Mouse (Mus musculus): ENCODE data around the gene Cnpy3.

Gene Cnpy3

GRCm38 (mm10) chr17:46763544-46763943 lies 11.5 kb upstream of the Cnpy3 start, which contains the start of gene Ptcra:
Ptcra (minus strand) TSS chr17:46763712.
- no peak for DNase-seq (ENCODE audit: low spot score)

DNA sequence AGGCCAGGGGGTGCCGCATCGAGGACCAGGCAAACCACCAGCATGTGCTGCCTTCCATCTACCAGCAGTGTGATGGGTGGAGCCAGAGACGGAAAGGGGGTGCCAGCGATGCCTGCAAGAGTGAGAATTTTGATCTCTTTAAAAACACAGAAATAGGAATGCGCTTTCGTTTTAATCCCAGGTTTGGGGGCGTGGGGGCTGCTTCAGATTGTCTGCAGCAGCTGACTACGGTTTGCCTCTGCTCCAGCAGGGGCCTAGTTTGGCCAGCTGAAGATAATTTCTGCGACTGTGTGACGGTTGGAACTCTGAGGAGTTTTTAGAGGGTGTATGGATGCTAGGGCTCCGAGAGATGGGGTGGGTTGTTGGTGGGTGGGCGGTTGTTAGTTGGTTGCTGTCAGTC lies 6.7 kb upstream of the Cnpy3 start:
- no peak for DNase-seq (ENCODE audit: low spot score)

- DNase-seq (ENCODE audit: low spot score): no peak
Observed at GRCm38 (mm10) chr17:46751056-46751793, 789 bp downstream of the Cnpy3 start.

- no peak for DNase-seq (ENCODE audit: low spot score)
Observed at GRCm38 (mm10) chr17:46750580-46750979, 1.4 kb downstream of the Cnpy3 start.

DNA sequence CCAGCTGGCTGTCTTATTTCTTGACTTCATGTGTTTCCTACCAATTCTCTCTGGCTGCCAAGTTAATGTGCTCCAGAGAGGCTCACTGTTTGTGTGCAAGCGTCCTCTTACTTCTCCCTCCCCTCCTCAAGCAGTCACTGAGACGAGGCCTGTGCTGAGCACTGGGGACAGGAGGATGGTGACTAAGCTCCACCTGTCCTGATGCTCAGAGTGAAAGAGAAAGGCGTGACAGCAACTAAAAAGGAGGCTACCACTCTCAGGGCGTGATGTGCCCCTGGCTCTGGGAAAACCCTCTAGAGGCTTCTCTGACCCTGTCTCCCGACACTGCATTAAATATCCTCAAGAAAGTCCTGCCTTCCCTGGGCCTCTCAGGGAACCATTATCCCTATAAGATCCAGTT lies 2.7 kb downstream of the Cnpy3 start:
- no peak for DNase-seq (ENCODE audit: low spot score)

GRCm38 (mm10) chr17:46747806-46748205 lies 4.2 kb downstream of the Cnpy3 start:
- no peak for DNase-seq (ENCODE audit: low spot score)

GRCm38 (mm10) chr17:46747234-46747633 lies 4.8 kb downstream of the Cnpy3 start:
- DNase-seq (ENCODE audit: low spot score): no peak

GRCm38 (mm10) chr17:46745506-46745905 lies 6.5 kb downstream of the Cnpy3 start:
- no peak for DNase-seq (ENCODE audit: low spot score)

GRCm38 (mm10) chr17:46742986-46743385 lies 9.0 kb downstream of the Cnpy3 start:
- DNase-seq (ENCODE audit: low spot score): no peak

DNA sequence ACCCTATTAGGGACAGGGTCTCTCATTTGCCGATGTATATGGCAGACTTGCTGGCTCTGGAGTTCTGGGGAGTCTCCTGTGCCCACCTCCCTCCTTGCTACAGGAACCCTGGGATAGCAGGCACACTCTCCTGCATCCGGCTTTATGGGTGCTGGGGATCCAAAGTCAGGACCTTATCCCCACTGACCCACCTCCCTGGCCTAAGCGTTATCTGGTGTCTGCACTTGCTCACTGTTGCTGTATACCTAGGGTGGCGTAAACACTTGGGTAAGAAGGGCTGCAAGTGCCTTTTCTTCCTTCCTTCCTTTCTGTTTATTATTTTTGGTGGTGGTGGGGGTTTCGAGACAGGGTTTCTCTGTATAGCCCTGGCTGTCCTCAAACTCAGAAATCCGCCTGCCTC lies 10.7 kb downstream of the Cnpy3 start:
- DNase-seq (ENCODE audit: low spot score): no peak

DNA sequence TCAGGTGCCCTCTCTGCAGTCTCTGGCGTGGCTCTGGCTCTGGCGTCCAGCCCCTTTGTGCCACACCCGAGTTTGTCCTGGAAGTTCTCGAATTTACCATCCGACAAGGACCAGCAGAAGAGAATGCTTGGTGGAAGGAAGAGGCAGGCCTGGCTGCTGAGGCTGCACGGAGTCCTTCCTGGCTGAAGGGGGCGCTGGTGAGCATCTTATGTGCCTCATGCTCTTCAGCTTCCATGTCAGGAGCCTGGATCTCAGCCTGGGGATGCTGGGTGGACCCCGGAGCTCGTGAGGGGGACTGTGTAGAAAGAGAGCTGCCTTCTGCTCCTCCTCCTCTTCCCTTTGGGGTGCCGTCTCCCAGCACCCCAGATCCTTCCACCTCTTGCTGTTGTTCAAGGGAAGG lies 15.9 kb downstream of the Cnpy3 start:
- DNase-seq (ENCODE audit: low spot score): no peak

DNA sequence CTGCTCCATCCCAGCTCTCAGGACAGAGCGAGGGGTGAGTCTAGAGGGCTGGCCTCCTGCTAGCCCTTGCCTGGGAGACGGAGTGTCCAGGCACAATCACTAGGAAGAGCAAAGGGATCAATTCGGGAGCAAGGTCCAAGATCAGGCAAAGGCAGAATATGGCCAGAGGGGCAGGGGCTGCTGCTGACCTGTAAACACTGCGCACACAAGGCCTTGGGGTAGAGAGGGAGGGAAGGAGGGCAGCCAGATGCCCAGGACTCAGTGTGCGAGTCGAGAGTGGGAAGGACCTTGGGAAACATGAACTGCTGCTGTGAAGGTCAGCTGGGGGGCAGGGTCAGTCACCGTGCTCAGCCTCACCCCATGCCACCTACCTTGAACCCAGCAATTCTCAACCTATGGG lies 16.7 kb downstream of the Cnpy3 start:
- no peak for DNase-seq (ENCODE audit: low spot score)

DNA sequence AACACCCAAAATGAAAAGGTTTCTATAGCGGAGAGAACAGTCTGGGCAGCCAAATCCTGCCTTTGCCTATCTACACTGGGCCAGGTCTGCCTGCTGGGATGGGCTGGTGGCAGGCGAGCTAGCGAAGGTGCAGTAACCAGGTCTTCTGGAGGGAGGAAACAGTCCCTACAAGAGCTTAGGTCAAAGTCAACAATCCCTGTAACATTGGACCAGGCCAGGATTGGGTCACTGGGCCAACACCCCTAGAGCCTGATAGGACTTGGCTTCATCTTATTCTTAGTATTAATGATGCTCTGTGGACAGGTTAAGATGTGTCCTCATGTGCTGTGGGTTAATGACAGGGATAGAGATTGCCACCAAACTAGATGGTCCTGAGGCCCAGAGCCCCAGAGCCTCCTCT lies 18.0 kb downstream of the Cnpy3 start:
- no peak for DNase-seq (ENCODE audit: low spot score)

DNA sequence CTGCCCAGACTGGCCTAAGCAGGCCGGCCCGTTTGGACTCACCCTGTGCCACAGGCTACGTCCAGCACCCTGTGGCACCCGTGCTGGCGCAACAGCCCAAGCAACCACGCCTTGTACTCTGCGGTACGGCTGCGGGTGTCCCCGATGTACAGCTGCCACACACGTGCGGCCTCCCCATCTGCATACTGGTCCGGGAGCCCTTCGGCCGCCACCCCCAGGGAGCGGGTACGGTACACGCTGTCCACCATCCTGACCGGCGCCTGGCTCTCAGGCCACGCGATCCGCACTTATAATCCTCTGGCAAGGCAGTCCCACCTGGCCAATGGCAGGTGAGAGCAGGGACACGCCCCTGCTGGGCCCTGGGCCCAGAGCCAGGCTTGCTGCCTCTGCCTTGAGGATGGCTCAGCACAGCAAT lies 23.1 kb downstream of the Cnpy3 start, which contains the start of gene Gnmt:
Gnmt (minus strand) TSS at position 265 of the 415 bp plus-strand sequence.
- DNase-seq (ENCODE audit: low spot score): no peak

DNA sequence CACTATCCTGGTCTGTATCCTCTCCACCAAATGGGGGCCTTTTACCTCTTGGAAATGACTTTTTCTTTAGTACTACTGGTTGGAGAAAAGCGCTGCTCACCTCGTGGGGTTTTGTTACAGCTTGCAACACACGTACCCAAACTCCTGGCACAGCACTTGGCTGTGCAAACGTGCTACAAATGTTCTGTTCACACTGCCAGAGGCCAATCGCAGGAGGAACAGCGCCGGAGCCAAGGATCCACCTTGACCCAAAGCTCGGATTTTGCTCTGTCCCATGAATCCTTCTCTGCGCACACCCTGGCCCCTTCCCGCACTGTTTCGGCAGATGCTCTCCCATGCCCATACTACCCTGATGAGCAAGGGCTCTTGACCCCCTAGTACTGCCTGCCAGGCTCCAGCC lies 23.5 kb downstream of the Cnpy3 start:
- no peak for DNase-seq (ENCODE audit: low spot score)

GRCm38 (mm10) chr17:46728021-46728420 lies 24.0 kb downstream of the Cnpy3 start:
- no peak for DNase-seq (ENCODE audit: low spot score)

DNA sequence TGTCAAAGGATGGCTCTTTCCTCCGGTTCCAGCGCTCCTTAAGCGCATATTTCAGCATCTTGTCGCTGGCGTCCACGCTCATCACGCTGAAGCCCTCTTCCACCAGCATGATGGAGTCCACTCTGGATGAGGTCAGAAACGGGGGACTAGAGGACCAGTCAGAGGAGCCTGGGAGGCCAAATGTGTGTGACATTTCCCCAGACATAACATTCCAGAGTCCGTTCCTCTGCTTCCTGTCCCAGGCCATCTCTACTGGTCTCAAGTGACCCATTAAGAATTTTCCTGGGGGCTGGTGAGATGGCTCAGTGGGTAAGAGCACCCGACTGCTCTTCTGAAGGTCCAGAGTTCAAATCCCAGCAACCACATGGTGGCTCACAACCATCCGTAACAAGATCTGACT lies 24.7 kb downstream of the Cnpy3 start:
- no peak for DNase-seq (ENCODE audit: low spot score)

GRCm38 (mm10) chr17:46725731-46726645 lies 26.0 kb downstream of the Cnpy3 start:
- no peak for DNase-seq (ENCODE audit: low spot score)

DNA sequence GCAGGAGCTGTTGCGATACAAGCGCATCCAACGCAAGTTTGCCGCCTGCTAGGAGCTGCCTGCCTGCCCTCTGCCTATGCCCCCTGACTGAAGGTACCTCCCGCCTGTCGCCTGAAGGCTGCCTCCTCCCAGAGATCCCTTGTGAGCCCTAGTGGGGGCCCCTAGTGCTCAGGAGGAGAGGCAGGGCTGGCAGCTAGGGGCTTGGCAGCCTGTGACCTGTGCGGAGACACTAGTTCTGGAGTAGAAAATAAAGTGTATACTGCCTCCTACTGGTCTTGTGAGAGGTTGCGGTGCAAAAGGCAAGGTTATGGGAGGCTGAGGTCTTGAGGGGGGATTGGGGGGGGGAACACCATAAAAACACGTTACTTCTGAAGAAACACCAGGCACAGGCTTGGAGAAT lies 26.7 kb downstream of the Cnpy3 start:
- no peak for DNase-seq (ENCODE audit: low spot score)

DNA sequence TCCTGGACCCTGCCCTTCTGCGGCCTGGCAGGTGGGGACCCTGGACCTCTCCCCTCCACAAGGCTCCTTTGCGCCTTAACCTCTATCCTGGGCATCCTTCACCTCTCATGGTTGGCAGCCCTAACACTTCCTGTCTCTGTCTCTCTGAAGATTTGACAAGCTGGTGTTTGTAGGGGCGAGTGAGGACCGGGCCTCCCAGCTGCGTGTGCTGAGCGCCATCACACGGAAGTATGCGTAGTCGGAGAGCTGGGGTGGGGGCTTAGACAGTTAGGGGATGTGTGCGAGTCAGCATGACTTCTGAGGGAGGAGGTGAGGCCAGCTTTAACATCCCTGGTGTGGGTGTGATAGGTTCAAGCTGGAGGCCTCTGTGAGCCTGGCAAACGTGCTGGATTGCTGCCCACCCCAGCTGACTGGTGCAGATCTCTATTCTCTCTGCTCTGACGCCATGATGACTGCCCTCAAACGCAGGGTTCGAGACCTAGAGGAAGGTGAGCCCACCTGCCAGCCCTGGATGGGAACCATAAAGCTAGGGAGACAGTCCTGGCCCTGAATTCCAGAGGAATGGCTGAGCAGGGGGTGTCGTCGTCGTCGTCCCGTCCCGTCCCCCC lies 27.4 kb downstream of the Cnpy3 start:
- DNase-seq (ENCODE audit: low spot score): no peak

DNA sequence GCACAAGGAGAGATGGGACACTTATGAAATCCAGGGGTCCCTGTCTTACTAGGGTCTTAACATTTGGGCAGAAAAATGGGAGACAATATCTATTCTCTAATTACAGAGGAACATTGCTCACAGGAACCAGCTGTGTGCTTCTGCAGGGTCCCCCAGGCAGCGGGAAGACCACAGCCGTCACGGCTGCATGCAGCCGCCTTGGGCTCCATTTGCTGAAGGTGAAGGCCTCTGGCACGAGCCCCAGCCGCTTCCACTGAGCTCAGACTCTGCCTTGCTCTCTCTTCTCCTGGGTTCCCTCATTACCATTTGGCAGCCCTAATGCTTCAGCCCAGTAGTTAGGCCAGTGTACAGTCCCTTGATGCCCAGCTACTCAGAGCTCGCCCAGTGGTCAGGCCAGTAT lies 30.9 kb downstream of the Cnpy3 start:
- DNase-seq (ENCODE audit: low spot score): no peak

GRCm38 (mm10) chr17:46714756-46715481 lies 37.1 kb downstream of the Cnpy3 start:
- DNase-seq (ENCODE audit: low spot score): no peak

Measured in ovary, postnatal 10 days (tissue).